Mouse (Mus musculus): Measurements from ENCODE around the gene Fzd2. TPM values are rescaled to one million over a fixed set of nuclear protein-coding genes. Genes with fewer than 3 reads are reported as not detected.
A peak's percentile ranks its signal among the peaks of the same experiment; 100 is the strongest.

Gene Fzd2
- total RNA-seq, 1 experiment = 27.9 TPM

DNA sequence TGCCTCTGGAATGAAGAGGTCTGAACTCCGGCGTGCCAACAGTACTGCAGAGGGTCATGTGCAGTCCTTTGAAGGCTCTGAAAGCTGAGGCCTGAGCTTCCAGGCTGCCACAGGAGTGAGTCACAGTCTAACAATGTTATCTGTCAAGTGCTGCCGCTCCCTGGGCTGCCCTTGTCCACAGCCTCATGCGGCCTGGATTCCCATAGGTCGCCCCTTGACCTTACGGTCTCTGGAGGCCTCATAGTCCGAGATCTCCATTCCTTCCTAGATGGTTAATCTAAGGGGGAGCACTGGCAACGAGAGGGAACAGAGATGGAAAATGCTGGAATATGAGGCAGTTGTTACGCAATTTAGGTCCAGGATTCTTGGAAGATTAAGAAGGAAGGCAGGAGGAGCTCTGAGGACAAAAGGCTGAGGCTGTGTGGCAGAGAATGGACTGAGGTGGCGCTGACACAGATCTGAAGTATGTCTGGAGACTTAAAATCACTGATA lies 39.7 kb downstream of the Fzd2 start:
- no peak for DNase-seq (ENCODE audit: low read depth, low spot score)
- TF ChIP-seq ZNF384 (IDR thresholded peaks at IDR 0.05; ENCODE audit: low read depth, low read length) = no peak
- no peak for TF ChIP-seq CHD2 (IDR thresholded peaks at IDR 0.05; ENCODE audit: low read depth, low read length)
- TF ChIP-seq ZC3H11A (IDR thresholded peaks at IDR 0.05; ENCODE audit: borderline replicate concordance, low read depth, low read length) = no peak
- TF ChIP-seq HCFC1 (IDR thresholded peaks at IDR 0.05; ENCODE audit: borderline replicate concordance, insufficient read depth, low read length) = no peak
- TF ChIP-seq MAFK (IDR thresholded peaks at IDR 0.05; ENCODE audit: insufficient read depth, low read depth, low read length) = no peak
- Histone ChIP-seq H3K4me1 (ENCODE audit: control insufficient read depth in 2 of 2, insufficient read depth in 2 of 2, low read length in 2 of 2, poor library complexity in 1 of 2) (no peaks in the 10 kb centered on the region), H3K9ac (ENCODE audit: insufficient read depth, low read depth, low read length, poor library complexity, severe bottlenecking) (no peak overlapping the region), H3K27ac (ENCODE audit: insufficient read depth, low read depth, low read length, poor library complexity, severe bottlenecking) (no peak overlapping the region), H3K9me3 (ENCODE audit: control insufficient read depth, insufficient read depth, low read depth, low read length) (no peaks in the 10 kb centered on the region), H3K36me3 (ENCODE audit: control insufficient read depth, insufficient read depth, low read length, poor library complexity, severe bottlenecking) (no peaks in the 10 kb centered on the region), H3K4me3 (ENCODE audit: insufficient read depth in 1 of 2, low read depth in 1 of 2, low read length in 2 of 2, poor library complexity in 1 of 2, severe bottlenecking in 1 of 2) (no peak overlapping the region)
- in situ Hi-C loops (cut with MboI; ENCODE audit: low sequenced_read_pairs in 2 of 2, unreplicated experiment in 2 of 2) = no loop called here

DNA sequence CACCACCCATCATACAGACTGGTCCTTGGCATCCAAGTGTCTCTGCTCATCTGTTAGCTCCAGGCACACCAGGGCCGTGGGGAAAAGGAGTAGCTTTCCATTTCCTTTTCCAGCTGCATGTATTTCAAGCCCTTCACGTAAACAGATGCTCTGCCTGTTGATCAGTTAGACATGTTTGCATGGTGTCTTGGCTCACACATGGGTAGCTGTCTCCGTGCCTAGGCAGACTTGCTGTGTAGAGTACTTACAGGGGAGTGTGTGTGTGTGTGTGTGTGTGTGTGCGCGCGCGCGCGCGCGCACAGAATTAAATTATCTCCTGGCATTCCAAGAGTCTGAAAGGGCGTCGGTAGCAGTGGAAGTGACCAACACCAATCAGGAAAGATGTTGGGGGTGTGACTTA lies 42.0 kb downstream of the Fzd2 start:
- no peaks in the 10 kb centered on the region for H3K9me3 ChIP-seq (ENCODE audit: control insufficient read depth, insufficient read depth, low read depth, low read length)
- no peak for DNase-seq (ENCODE audit: low read depth, low spot score)

DNA sequence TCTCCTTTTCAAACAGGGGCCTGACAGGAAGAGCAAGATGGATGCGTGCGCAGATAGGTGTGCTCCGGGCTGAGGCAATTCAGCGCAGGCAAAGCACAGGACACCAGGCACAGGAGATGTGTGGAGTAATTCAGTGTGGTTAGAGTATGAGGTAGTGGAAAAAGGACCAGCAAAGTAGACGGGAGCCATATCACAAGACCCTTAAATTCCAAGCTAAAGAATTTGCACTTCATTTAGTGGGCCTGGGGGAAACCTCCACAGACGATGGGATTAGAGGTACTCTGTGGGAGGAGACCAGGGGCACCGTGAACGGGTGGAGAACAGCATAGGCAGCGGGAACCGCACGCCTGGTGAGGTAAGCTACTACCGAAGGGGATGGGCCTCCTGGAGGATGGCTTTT lies 43.7 kb downstream of the Fzd2 start:
- no peak overlapping the region for H3K4me3 ChIP-seq (ENCODE audit: insufficient read depth in 1 of 2, low read depth in 1 of 2, low read length in 2 of 2, poor library complexity in 1 of 2, severe bottlenecking in 1 of 2)
- no peak overlapping the region for H3K9ac ChIP-seq (ENCODE audit: insufficient read depth, low read depth, low read length, poor library complexity, severe bottlenecking)
- H3K27ac ChIP-seq (ENCODE audit: insufficient read depth, low read depth, low read length, poor library complexity, severe bottlenecking) = no peak overlapping the region
- no peaks in the 10 kb centered on the region for H3K9me3 ChIP-seq (ENCODE audit: control insufficient read depth, insufficient read depth, low read depth, low read length)
- TF ChIP-seq MAFK (IDR thresholded peaks at IDR 0.05; ENCODE audit: insufficient read depth, low read depth, low read length) = no peak
- TF ChIP-seq ZC3H11A (IDR thresholded peaks at IDR 0.05; ENCODE audit: borderline replicate concordance, low read depth, low read length) = no peak
- no peak for TF ChIP-seq CHD2 (IDR thresholded peaks at IDR 0.05; ENCODE audit: low read depth, low read length)
- TF ChIP-seq HCFC1 (IDR thresholded peaks at IDR 0.05; ENCODE audit: borderline replicate concordance, insufficient read depth, low read length) = no peak
- peaks cover 0 to 2% of the 10 kb centered on the region in 2 experiments; a peak in 1 of 4 replicates for H3K4me1 ChIP-seq (ENCODE audit: control insufficient read depth in 2 of 2, insufficient read depth in 2 of 2, low read length in 2 of 2, poor library complexity in 1 of 2)
- in situ Hi-C loops (cut with MboI; ENCODE audit: low sequenced_read_pairs in 2 of 2, unreplicated experiment in 2 of 2) = no loop called here
- no peak for DNase-seq (ENCODE audit: low read depth, low spot score)
- no peaks in the 10 kb centered on the region for H3K36me3 ChIP-seq (ENCODE audit: control insufficient read depth, insufficient read depth, low read length, poor library complexity, severe bottlenecking)

More for the DNA sequence above, 42.0 kb downstream of the Fzd2 start:
- Histone ChIP-seq H3K36me3 (ENCODE audit: control insufficient read depth, insufficient read depth, low read length, poor library complexity, severe bottlenecking) (no peaks in the 10 kb centered on the region), H3K9ac (ENCODE audit: insufficient read depth, low read depth, low read length, poor library complexity, severe bottlenecking) (no peak overlapping the region), H3K4me1 (ENCODE audit: control insufficient read depth in 2 of 2, insufficient read depth in 2 of 2, low read length in 2 of 2, poor library complexity in 1 of 2) (no peaks in the 10 kb centered on the region), H3K4me3 (ENCODE audit: insufficient read depth in 1 of 2, low read depth in 1 of 2, low read length in 2 of 2, poor library complexity in 1 of 2, severe bottlenecking in 1 of 2) (no peak overlapping the region), H3K27ac (ENCODE audit: insufficient read depth, low read depth, low read length, poor library complexity, severe bottlenecking) (no peak overlapping the region)
- in situ Hi-C loops (cut with MboI; ENCODE audit: low sequenced_read_pairs in 2 of 2, unreplicated experiment in 2 of 2) = no loop called here
- TF ChIP-seq CHD2 (IDR thresholded peaks at IDR 0.05; ENCODE audit: low read depth, low read length) = no peak
- TF ChIP-seq HCFC1 (IDR thresholded peaks at IDR 0.05; ENCODE audit: borderline replicate concordance, insufficient read depth, low read length) = no peak
- no peak for TF ChIP-seq ZC3H11A (IDR thresholded peaks at IDR 0.05; ENCODE audit: borderline replicate concordance, low read depth, low read length)
- no peak for TF ChIP-seq MAFK (IDR thresholded peaks at IDR 0.05; ENCODE audit: insufficient read depth, low read depth, low read length)
- no peak for TF ChIP-seq ZNF384 (IDR thresholded peaks at IDR 0.05; ENCODE audit: low read depth, low read length)

DNA sequence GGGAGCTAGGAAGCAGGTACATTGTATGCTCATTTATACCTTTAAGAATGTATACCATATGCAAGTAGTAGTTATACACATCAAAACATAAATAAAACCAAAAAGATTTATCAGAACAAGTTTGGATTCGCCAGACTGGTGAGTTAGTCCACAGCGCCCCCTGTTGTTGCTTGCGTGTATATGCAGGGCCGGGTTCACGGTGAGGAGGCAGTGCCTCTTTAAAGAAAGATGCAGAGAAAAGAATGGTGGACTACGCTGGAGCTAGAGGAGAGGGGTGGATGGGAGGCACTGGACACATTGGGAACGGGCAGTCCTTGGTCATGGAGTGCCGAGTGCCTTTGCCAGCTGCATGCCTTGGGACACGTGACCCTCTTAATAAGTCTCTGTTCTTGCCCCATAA lies 47.2 kb downstream of the Fzd2 start:
- H3K27ac ChIP-seq (ENCODE audit: insufficient read depth, low read depth, low read length, poor library complexity, severe bottlenecking) = no peak overlapping the region
- in situ Hi-C loops (cut with MboI; ENCODE audit: low sequenced_read_pairs in 2 of 2, unreplicated experiment in 2 of 2) = loop anchor here in 1 of 2 experiments (5.0 to 10.0 kb wide), 2 partner anchors 84 to 157 kb away; no protein-coding TSS in a partner anchor
- no peak overlapping the region for H3K9ac ChIP-seq (ENCODE audit: insufficient read depth, low read depth, low read length, poor library complexity, severe bottlenecking)
- no peaks in the 10 kb centered on the region for H3K9me3 ChIP-seq (ENCODE audit: control insufficient read depth, insufficient read depth, low read depth, low read length)
- H3K4me3 ChIP-seq (ENCODE audit: insufficient read depth in 1 of 2, low read depth in 1 of 2, low read length in 2 of 2, poor library complexity in 1 of 2, severe bottlenecking in 1 of 2) = no peak overlapping the region
- peak; percentile 65 for DNase-seq (ENCODE audit: low read depth, low spot score)
- H3K4me1 ChIP-seq (ENCODE audit: control insufficient read depth in 2 of 2, insufficient read depth in 2 of 2, low read length in 2 of 2, poor library complexity in 1 of 2) = peaks cover 0 to 2% of the 10 kb centered on the region in 2 experiments; a peak in 1 of 4 replicates
- no peaks in the 10 kb centered on the region for H3K36me3 ChIP-seq (ENCODE audit: control insufficient read depth, insufficient read depth, low read length, poor library complexity, severe bottlenecking)
- TF ChIP-seq CHD2 (IDR thresholded peaks at IDR 0.05; ENCODE audit: low read depth, low read length) = no peak
- TF ChIP-seq ZC3H11A (IDR thresholded peaks at IDR 0.05; ENCODE audit: borderline replicate concordance, low read depth, low read length) = peak; percentile 54; the same call in 1 of the 2 replicates

DNA sequence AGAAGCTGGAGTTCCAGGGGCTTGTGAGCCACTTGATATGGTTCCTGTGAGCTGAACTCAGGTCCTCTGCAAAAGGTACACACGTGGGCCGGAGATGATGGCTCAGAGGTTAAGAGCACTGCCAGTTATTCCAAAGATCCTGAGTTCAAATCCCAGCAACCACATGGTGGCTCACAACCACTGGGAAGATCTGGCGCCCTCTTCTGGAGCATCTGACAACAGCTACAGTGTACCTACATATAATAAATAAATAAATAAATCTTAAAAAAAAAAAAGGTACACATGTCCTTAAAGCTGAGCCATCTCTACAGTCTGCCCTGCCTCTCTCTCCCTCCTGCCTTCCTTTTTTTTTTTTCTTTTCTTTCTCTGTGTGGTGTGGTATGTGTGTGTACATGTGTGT lies 48.6 kb downstream of the Fzd2 start:
- in situ Hi-C loops (cut with MboI; ENCODE audit: low sequenced_read_pairs in 2 of 2, unreplicated experiment in 2 of 2) = loop anchor here in 1 of 2 experiments (5.0 to 10.0 kb wide), 2 partner anchors 86 to 158 kb away; no protein-coding TSS in a partner anchor
- Histone ChIP-seq H3K27ac (ENCODE audit: insufficient read depth, low read depth, low read length, poor library complexity, severe bottlenecking) (no peak overlapping the region), H3K4me3 (ENCODE audit: insufficient read depth in 1 of 2, low read depth in 1 of 2, low read length in 2 of 2, poor library complexity in 1 of 2, severe bottlenecking in 1 of 2) (no peak overlapping the region), H3K36me3 (ENCODE audit: control insufficient read depth, insufficient read depth, low read length, poor library complexity, severe bottlenecking) (no peaks in the 10 kb centered on the region), H3K9me3 (ENCODE audit: control insufficient read depth, insufficient read depth, low read depth, low read length) (no peaks in the 10 kb centered on the region), H3K9ac (ENCODE audit: insufficient read depth, low read depth, low read length, poor library complexity, severe bottlenecking) (no peak overlapping the region), H3K4me1 (ENCODE audit: control insufficient read depth in 2 of 2, insufficient read depth in 2 of 2, low read length in 2 of 2, poor library complexity in 1 of 2) (peaks cover 0 to 2% of the 10 kb centered on the region in 2 experiments; a peak in 1 of 4 replicates)
- DNase-seq (ENCODE audit: low read depth, low spot score) = no peak
- TF ChIP-seq CHD2 (IDR thresholded peaks at IDR 0.05; ENCODE audit: low read depth, low read length) (no peak), ZC3H11A (IDR thresholded peaks at IDR 0.05; ENCODE audit: borderline replicate concordance, low read depth, low read length) (no peak), ZNF384 (IDR thresholded peaks at IDR 0.05; ENCODE audit: low read depth, low read length) (peak; percentile 90)

All from ES-E14 (cell line).